Mouse (Mus musculus) mammary gland, adult 2 months (tissue): ENCODE measurements around the gene Cyp2d10. TPM values are rescaled to one million over a fixed set of nuclear protein-coding genes. Genes with fewer than 3 reads are reported as not detected.

Experiments used
- polyA plus RNA-seq: library from polyadenylated mRNA; depleted of rRNA; stranded (reverse); fragments of >200 nt; gene quantifications from 2 replicates; pipeline ENCODE4 v1.2.3, GENCODE M21; 2012; ENCODE audit warnings: low replicate concordance; rRNA removed

The Cyp2d10 gene
- polyA plus RNA-seq, result 7.2 TPM in 1 of 2 replicates, not detected in the other

DNA sequence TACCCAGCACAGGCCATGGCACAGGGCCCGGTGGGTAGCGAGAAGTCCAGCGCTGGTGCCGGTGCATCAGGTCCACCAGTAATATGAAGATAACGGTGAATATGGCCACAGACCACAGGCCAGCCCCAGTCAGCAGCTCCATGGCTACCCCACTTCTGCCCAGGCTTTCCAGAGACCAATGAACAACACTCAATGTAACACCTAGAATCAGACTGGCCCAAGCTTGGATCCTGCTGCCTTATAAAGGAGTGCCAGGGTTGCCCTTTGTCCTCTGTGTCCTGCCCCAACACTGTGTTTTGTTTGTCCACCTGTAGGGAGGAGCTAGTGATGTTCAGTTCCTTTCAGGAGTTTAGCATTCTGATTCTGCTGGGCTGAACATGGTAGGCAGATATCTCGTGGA lies at the start of gene Cyp2d10:
Cyp2d10 (minus strand) TSS at position 215 of the 400 bp plus-strand sequence.

DNA sequence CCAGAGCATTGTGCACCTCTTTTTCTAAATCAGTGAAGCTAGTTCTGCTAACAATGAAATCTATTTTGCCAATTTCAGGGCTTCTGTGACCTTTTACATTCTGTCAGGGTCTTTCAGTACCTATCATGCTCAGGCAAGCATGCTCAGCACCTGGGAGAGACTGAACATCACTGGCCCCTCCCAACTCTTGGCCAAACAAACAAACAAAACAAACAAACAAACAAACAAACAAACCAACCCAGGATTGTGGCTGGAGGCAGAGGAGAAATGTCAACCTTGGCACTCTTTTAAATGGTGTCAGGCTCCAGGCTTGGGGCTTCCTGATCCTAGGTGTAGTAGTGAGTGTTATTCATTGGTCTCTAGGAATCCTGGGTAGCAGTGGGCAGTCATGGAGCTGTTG lies 26.1 kb upstream of the Cyp2d10 start, which contains the start of gene Cyp2d9:
Cyp2d9 (plus strand) TSS at position 301 of the 400 bp plus-strand sequence.

DNA sequence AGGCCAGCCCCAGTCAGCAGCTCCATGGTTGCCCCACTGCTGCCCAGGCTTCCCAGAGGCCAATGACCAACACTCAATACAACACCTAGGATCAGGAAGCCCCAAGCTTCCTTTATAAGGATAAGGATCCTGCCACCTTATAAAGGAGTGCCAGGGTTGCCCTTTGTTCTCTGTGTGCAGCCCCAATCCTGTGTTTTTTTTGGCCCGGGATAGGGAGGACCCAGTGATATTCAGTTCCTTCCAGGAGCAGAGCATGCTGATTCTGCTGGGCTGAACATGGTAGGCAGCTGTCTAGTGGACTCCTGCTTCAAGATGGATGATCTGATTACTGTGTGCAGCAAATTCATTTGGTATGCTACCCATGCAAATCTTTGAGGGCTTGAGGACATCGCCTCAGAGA lies 13.1 kb downstream of the Cyp2d10 start, which contains the start of gene Cyp2d11:
Cyp2d11 (minus strand) TSS at position 101 of the 400 bp plus-strand sequence.

DNA sequence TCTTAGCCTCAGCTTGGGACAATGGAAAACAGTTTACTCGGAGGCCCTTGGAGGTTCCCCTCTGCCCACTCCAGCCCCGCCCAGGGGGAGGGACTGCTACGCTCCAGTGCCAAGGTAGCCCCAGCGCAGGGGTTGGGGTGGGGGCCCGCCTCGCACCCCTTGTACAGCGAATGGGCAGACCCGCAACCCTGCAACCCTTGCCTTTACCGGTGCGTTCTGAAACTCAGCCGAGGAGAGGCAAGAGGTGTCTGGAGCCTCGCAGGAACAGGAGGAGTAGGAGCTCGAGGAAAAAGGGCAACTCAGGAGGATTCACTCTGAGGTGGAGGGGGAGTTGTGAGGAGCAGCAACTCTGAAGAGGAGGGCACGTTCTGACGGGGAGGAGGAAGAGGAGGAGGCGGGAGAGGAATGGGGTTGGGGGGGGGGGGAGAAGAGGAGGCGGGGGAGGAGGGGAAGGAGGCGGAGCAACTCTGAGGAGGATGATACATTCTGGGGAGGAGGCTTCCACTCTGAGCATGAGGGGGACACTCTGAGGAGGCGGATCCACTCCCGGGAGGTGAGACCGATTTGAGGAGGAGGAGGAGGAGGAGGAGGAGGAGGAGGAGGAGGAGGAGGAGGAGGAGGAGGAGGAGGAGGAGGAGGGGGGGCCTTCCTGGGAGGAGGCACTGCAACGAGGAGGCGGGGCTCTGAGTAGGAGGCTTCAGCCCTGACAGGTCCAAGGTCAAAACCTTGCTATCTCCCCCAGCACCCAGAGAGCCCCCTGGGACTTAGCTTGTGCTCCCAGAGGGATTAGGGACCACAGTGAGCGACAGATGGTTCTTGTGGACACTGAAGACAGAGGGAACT lies 26.9 kb downstream of the Cyp2d10 start, which contains the start of gene Cyp2d22:
Cyp2d22 (minus strand) TSS at position 390 of the 843 bp plus-strand sequence.

GRCm38 (mm10) chr15:82354126-82354945 lies 52.7 kb downstream of the Cyp2d10 start, which contains the start of gene Ndufa6:
TSS of gene Ndufa6 (minus strand) at chr15:82354322.

Other genes with a start within 250 kb of the Cyp2d10 start
- gene Shisa8, start 194.4 kb downstream of the Cyp2d10 start, polyA plus RNA-seq, result 1.4 and 7.0 TPM in 2 replicates
- gene Tnfrsf13c, start 182.8 kb downstream of the Cyp2d10 start, polyA plus RNA-seq, result 23.3 and 82.5 TPM in 2 replicates
- 3.3 and 9.3 TPM in 2 replicates for gene Cenpm, start 162.4 kb downstream of the Cyp2d10 start, polyA plus RNA-seq
- gene 1500009C09Rik, start 154.8 kb downstream of the Cyp2d10 start, polyA plus RNA-seq, result 0.16 TPM in 1 of 2 replicates, not detected in the other
- 2.9 and 3.2 TPM in 2 replicates for gene Sept3, start 132.3 kb downstream of the Cyp2d10 start, polyA plus RNA-seq
- gene Wbp2nl, start 108.2 kb downstream of the Cyp2d10 start, polyA plus RNA-seq, result not detected in 2 replicates
- gene Naga, start 68.3 kb downstream of the Cyp2d10 start, polyA plus RNA-seq, result 160 and 212 TPM in 2 replicates
- gene Pheta2, start 68.3 kb downstream of the Cyp2d10 start, polyA plus RNA-seq, result 2.2 and 3.2 TPM in 2 replicates
- gene Smdt1, start 68.2 kb downstream of the Cyp2d10 start, polyA plus RNA-seq, result 158 and 195 TPM in 2 replicates
- 232 and 241 TPM in 2 replicates for gene Ndufa6, start 52.9 kb downstream of the Cyp2d10 start, polyA plus RNA-seq
- 48.6 and 64.4 TPM in 2 replicates for gene Cyp2d22, start 26.9 kb downstream of the Cyp2d10 start, polyA plus RNA-seq
- not detected in 2 replicates for gene Cyp2d11, start 13.2 kb downstream of the Cyp2d10 start, polyA plus RNA-seq
- 10.0 TPM in 1 of 2 replicates, not detected in the other for gene Cyp2d9, start 26.2 kb upstream of the Cyp2d10 start, polyA plus RNA-seq
- gene Cyp2d12, start 147.9 kb upstream of the Cyp2d10 start, polyA plus RNA-seq, result not detected in 2 replicates
- gene Cyp2d34, start 213.8 kb upstream of the Cyp2d10 start, polyA plus RNA-seq, result not detected in 2 replicates